Mouse (Mus musculus) megakaryocyte, embryonic 14.5 days (primary cell): Measurements from ENCODE around the gene Hagh. TPM values are rescaled to one million over a fixed set of nuclear protein-coding genes. Genes with fewer than 3 reads are reported as not detected.

Experiments
- H3K27me3 ChIP-seq: replicated peaks from 2 replicates; pipeline ENCODE3; 2012; ENCODE audit warnings: inconsistent platforms
- H3K36me3 ChIP-seq: replicated peaks from 2 replicates; pipeline ENCODE3; 2012; ENCODE audit warnings: low read length, inconsistent platforms, mixed read lengths
- H3K4me1 ChIP-seq: 2 replicates; pipeline ENCODE4 v1.6.1; 2012; ENCODE audit warnings: inconsistent platforms
- H3K4me3 ChIP-seq: replicated peaks from 2 replicates; pipeline ENCODE3; 2012; ENCODE audit warnings: moderate library complexity, mild to moderate bottlenecking, inconsistent platforms
- H3K9me3 ChIP-seq: 2 replicates; pipeline ENCODE4 v1.6.1; 2012; ENCODE audit warnings: inconsistent platforms
- FLI1 ChIP-seq: IDR thresholded peaks from 2 replicates; pipeline ENCODE4 v1.6.1; 2012; ENCODE audit warnings: low read length, inconsistent platforms, mixed read lengths
- GATA1 ChIP-seq: IDR thresholded peaks from 3 replicates; pipeline ENCODE4 v1.6.1; 2012; ENCODE audit warnings: mixed read lengths, low read length, inconsistent platforms, borderline replicate concordance
- polyA plus RNA-seq: library from polyadenylated mRNA; stranded (reverse); fragments of >175 nt; gene quantifications from 2 replicates; pipeline ENCODE4 v1.2.3, GENCODE M21; 2012; ENCODE audit warnings: low replicate concordance; ENCODE audit not compliant: insufficient read depth

The Hagh gene
- polyA plus RNA-seq, 1 experiment: 29.1 TPM

DNA sequence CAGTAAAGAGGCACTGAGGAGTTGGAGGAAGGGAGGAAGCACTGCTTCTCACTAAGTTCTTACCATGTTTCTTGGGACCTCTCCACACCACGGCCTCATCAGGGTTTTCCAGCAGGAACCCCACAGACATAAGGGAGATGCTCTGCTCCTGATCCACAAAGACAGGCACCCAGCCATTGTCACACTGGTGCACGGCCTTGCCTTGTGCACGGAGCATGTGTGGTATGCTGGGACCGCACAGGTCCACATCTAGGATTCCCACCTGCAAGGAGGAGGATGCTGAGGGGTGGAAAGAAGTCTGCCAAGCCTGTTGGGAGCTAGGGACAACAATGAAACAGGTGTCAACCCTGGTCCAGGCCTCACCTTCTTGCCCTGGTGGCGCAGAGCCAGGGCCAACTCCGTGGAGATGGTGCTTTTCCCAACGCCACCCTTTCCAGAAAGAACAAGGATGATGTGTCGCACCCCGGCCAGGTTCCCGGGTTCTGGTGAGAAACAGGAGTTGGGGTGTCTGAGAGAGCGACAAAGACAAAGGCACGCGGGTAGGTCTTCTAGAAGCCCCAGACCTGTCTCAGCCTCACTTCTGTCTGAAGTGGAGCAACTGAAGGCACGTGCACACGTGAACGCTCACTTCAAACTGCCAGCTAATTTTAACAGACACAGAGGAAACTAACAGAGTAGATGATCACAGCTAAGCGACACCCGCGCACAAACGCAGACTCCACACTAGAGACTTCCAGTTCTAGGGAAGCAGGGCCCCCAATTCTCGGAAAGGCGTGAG lies 45.6 kb downstream of the Hagh start:
- Histone ChIP-seq H3K27me3 (no peaks in the 10 kb centered on the region), H3K4me3 (peak overlapping the region; percentile 99), H3K4me1 (peaks cover 70% of the 10 kb centered on the region), H3K36me3 (peaks cover 71% of the 10 kb centered on the region), H3K9me3 (no peaks in the 10 kb centered on the region)
- no peak for TF ChIP-seq GATA1
- no peak for TF ChIP-seq FLI1

DNA sequence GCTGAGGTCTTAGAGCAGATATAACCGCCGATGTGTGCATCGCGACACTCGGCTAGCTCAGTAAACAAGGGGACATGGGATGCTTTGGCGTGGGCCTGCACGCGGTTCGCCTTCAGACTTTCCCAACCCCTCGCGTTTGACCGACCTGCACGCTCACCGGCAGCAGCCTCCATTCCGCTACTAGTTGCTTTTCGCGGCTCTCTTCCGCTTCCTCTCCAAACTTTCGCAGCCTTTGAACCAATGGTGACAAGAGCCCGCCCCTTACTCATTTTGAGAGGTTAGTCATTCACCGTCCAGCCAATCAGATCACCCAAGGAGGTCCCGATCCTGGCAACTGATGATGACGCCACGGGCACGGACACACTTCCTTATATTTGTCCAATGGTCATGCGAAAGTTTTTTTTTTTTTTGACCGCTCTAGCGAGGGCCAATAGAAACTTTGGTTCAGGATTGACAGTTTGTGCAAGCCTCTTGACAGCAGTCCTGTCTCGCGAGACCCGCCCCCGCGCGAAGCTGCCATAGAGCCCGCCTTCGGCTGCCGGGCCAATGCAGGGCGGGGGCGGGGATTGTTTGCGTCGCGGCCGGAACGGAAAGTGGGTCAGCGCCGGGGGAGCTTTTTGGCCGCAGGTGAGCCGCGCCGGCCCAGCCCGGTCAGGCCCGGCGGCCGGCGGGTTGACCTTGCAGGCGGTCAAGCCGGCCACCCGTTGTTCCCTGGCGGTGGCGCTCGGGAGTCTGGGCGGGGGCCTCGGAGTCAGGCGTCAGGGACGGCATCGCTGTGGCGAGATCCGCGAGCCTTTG lies 46.4 kb downstream of the Hagh start, which contains the start of the genes Nubp2 and Spsb3:
Gene Nubp2 (minus strand): TSS at position 216 of the 798 bp plus-strand sequence.
Gene Spsb3 (plus strand): TSS at position 510 of the 798 bp plus-strand sequence.
- Histone ChIP-seq H3K36me3 (peaks cover 71% of the 10 kb centered on the region), H3K4me1 (peaks cover 70% of the 10 kb centered on the region)

GRCm38 (mm10) chr17:24886932-24887271 lies 47.0 kb downstream of the Hagh start:
- Histone ChIP-seq H3K9me3 (no peaks in the 10 kb centered on the region), H3K36me3 (peaks cover 69% of the 10 kb centered on the region), H3K4me1 (peaks cover 65% of the 10 kb centered on the region), H3K4me3 (peak overlapping the region; percentile 99), H3K27me3 (no peaks in the 10 kb centered on the region)
- TF ChIP-seq FLI1 (no peak), GATA1 (no peak)

More for the DNA sequence above, 46.4 kb downstream of the Hagh start, which contains the start of the genes Nubp2 and Spsb3:
- TF ChIP-seq FLI1: no peak
- no peak for TF ChIP-seq GATA1
- no peaks in the 10 kb centered on the region for H3K9me3 ChIP-seq
- H3K4me3 ChIP-seq: peak within 1 kb of the TSS; percentile 99
- H3K27me3 ChIP-seq: no peaks in the 10 kb centered on the region

DNA sequence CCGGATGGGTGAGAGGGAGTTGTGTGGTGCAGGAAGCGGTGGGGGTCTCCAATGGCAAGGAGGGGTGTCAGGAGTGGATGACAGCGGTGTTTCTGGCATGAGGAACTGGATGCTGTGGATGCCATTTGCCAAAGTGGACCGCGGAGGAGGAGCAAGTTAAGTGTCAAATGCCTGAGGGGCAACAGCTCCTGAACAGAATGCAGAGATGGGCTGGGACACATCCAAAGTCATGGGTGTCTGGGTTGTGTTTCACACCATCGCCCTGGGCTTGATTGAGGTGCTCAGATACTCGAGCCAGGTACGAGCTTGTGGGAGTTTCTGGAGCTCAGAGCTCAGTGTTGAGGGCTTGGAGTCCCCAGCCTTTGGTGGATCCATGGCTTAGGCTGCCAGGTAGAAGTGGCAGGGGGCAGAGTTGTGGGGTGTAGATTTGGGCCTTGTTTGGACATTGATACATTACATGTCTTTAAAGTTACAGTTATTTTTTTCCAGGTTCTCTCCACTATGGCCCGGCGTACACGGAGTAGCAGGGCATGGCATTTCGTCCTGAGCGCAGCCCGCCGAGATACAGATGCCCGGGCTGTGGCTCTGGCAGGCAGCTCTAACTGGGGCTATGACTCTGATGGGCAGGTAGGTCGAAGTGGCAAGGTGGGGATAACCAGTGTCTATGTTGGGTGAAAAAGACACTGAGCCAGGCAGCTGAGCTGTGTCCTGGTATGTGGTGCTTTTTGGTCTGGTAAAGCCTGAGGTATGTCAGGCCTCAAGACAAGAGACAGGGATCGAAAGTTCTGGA lies 47.5 kb downstream of the Hagh start:
- Histone ChIP-seq H3K27me3 (no peaks in the 10 kb centered on the region), H3K4me3 (peak overlapping the region; percentile 99), H3K9me3 (no peaks in the 10 kb centered on the region), H3K36me3 (peaks cover 69% of the 10 kb centered on the region), H3K4me1 (peaks cover 62% of the 10 kb centered on the region)
- TF ChIP-seq GATA1: no peak
- no peak for TF ChIP-seq FLI1

DNA sequence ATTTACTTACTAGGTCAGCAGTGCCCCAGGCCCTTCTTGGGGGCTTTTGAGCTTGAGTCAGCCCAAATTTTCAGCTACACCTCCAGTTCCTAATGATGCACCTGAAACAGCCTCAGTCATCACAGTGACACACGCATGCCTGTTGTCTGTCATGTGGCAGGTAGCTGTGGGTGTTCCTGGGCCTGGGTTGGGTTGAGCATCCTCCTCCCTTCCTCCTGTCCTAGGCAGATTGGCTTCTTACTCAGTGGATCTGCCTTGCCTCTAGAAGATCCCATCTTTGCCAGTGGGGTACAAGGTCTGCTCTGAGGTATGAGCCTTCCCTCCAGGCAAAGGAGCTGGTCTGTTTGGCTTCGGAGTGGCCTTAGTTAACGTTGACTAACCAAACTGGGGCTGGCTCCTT lies 48.9 kb downstream of the Hagh start:
- Histone ChIP-seq H3K9me3 (no peaks in the 10 kb centered on the region), H3K4me3 (peak overlapping the region; percentile 4), H3K4me1 (peaks cover 67% of the 10 kb centered on the region), H3K36me3 (peaks cover 69% of the 10 kb centered on the region), H3K27me3 (no peaks in the 10 kb centered on the region)
- TF ChIP-seq FLI1 (no peak), GATA1 (no peak)

GRCm38 (mm10) chr17:24890151-24891092 lies 50.5 kb downstream of the Hagh start:
- Histone ChIP-seq H3K4me1 (peaks cover 63% of the 10 kb centered on the region), H3K36me3 (peaks cover 57% of the 10 kb centered on the region), H3K4me3 (peak overlapping the region; percentile 69), H3K27me3 (no peaks in the 10 kb centered on the region), H3K9me3 (no peaks in the 10 kb centered on the region)
- TF ChIP-seq FLI1 (no peak), GATA1 (no peak)

- H3K27me3 ChIP-seq: no peaks in the 10 kb centered on the region
- TF ChIP-seq GATA1 (no peak), FLI1 (no peak)
- H3K4me1 ChIP-seq: peaks cover 68% of the 10 kb centered on the region
- H3K4me3 ChIP-seq: no peak overlapping the region
- H3K36me3 ChIP-seq: peaks cover 57% of the 10 kb centered on the region
- H3K9me3 ChIP-seq: no peaks in the 10 kb centered on the region
Measured at GRCm38 (mm10) chr17:24891321-24891720, 51.4 kb downstream of the Hagh start.

GRCm38 (mm10) chr17:24892785-24893184 lies 52.8 kb downstream of the Hagh start:
- TF ChIP-seq GATA1 (no peak), FLI1 (no peak)
- H3K4me3 ChIP-seq: peak overlapping the region; percentile 53
- H3K4me1 ChIP-seq: peaks cover 75% of the 10 kb centered on the region
- H3K27me3 ChIP-seq: no peaks in the 10 kb centered on the region
- peaks cover 68% of the 10 kb centered on the region for H3K36me3 ChIP-seq
- H3K9me3 ChIP-seq: no peaks in the 10 kb centered on the region
